Mouse (Mus musculus) stomach, postnatal 0 days (tissue): ENCODE results near the gene Meis1. TPM values are rescaled to one million over a fixed set of nuclear protein-coding genes. Genes with fewer than 3 reads are reported as not detected.

ENCODE experiments used
- ATAC-seq: fragments of 200-750 bp; cut with Nextera tagmentation; 2 replicates; pipeline ENCODE4 v1.8.0; 2017; ENCODE audit not compliant: low FRiP score, low TSS enrichment
- DNase-seq: peaks from one replicate; pipeline ENCODE4 v3.0.0-alpha.2; 2016; ENCODE audit warnings: low spot score
- H3K27ac ChIP-seq: fragments of 300-500 bp; sonication (generic); replicated peaks from 2 replicates; pipeline ENCODE4 v1.5.1; 2014; ENCODE audit warnings: mild to moderate bottlenecking, control low read depth
- H3K27me3 ChIP-seq: fragments of 300-500 bp; sonication (generic); 2 replicates; pipeline ENCODE4 v1.6.1; 2014; ENCODE audit warnings: low read length; ENCODE audit not compliant: control insufficient read depth, insufficient read depth
- H3K36me3 ChIP-seq: fragments of 300-500 bp; sonication (generic); 2 replicates; pipeline ENCODE4 v1.6.1; 2014; ENCODE audit warnings: low read length, mixed read lengths; ENCODE audit not compliant: control insufficient read depth, insufficient read depth
- H3K4me1 ChIP-seq: fragments of 300-500 bp; sonication (generic); replicated peaks from 2 replicates; pipeline ENCODE4 v1.6.1; 2014; ENCODE audit warnings: antibody characterized with exemption; ENCODE audit not compliant: control insufficient read depth, insufficient read depth
- H3K4me2 ChIP-seq: fragments of 300-500 bp; sonication (generic); replicated peaks from 2 replicates; pipeline ENCODE4 v1.6.1; 2014; ENCODE audit warnings: low read depth, mild to moderate bottlenecking, control low read depth, moderate library complexity
- H3K4me3 ChIP-seq: fragments of 300-500 bp; sonication (generic); 2 replicates; pipeline ENCODE4 v1.5.1; 2014; ENCODE audit warnings: low read depth, low read length, control low read depth
- H3K9ac ChIP-seq: fragments of 300-500 bp; sonication (generic); 2 replicates; pipeline ENCODE4 v1.6.1; 2014; ENCODE audit warnings: mild to moderate bottlenecking, low read length, control low read depth, mixed read lengths
- H3K9me3 ChIP-seq: fragments of 300-500 bp; sonication (generic); 2 replicates; pipeline ENCODE4 v1.6.1; 2016; ENCODE audit warnings: low read length; ENCODE audit not compliant: control insufficient read depth
- CTCF ChIP-seq: IDR thresholded peaks from 2 replicates; pipeline ENCODE4 v1.5.1; 2016; ENCODE audit warnings: antibody characterized with exemption, low read depth, mild to moderate bottlenecking, moderate library complexity
- EP300 ChIP-seq: optimal IDR thresholded peaks from 2 replicates; pipeline ENCODE3; 2016; ENCODE audit warnings: antibody characterized with exemption
- WGBS: fragments of 180-500 bp; shearing (Covaris S2); extraction: QIAGEN DNeasy Blood & Tissue Kit; methylation state at CpG from one replicate; pipeline ENCODE4 v1.1.7; 2014; 5-methylcytosine and 5-hydroxymethylcytosine counted together
- polyA plus RNA-seq: library from polyadenylated mRNA; unstranded; fragments of >200 nt; fragmentation: Nextera tagmentation; extraction: Ambion mirVana; gene quantifications from 2 replicates; pipeline ENCODE4 v1.2.1, GENCODE M21; 2015

Gene Meis1
- polyA plus RNA-seq, 1 experiment from 2014 or later: 48.5 TPM

DNA sequence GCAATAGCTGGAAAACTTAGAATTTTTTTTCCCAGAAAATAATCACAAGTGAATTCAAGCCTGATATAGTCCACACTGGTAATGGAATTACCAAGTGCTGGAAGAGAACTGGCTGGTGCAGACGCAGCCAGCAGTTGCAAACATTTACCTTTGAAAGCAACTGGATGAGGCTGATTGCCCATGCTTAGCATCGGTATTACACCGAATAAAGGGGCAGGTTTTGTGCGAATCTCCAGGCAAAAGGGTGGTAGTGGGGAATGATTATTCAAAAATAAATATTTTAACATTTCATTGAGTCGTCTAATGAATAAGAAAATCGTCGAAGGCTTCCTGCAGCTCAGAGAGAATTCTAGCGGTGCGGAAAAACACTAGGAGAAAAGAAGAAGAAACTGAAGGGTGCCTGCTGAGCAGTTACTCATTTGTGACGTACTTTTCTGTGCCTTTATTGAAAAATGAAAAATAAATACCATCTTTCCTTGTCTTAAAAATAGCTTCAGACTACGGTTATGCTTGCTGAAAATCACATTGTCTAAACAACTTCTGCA is 7.3 kb upstream of the Meis1 start:
- Histone ChIP-seq H3K36me3 (no peaks in the 10 kb centered on the region), H3K4me2 (peak overlapping the region; percentile 97), H3K4me1 (no peaks in the 10 kb centered on the region), H3K27ac (peak overlapping the region; percentile 81), H3K4me3 (peak overlapping the region; percentile 57), H3K9ac (peak overlapping the region; percentile 82), H3K27me3 (no peaks in the 10 kb centered on the region), H3K9me3 (no peaks in the 10 kb centered on the region)
- DNase-seq (no peak), ATAC-seq (no peak)
- TF ChIP-seq CTCF (no peak), EP300 (no peak)
- 6% methylated on average over 11 of the region's 11 CpGs for WGBS

DNA sequence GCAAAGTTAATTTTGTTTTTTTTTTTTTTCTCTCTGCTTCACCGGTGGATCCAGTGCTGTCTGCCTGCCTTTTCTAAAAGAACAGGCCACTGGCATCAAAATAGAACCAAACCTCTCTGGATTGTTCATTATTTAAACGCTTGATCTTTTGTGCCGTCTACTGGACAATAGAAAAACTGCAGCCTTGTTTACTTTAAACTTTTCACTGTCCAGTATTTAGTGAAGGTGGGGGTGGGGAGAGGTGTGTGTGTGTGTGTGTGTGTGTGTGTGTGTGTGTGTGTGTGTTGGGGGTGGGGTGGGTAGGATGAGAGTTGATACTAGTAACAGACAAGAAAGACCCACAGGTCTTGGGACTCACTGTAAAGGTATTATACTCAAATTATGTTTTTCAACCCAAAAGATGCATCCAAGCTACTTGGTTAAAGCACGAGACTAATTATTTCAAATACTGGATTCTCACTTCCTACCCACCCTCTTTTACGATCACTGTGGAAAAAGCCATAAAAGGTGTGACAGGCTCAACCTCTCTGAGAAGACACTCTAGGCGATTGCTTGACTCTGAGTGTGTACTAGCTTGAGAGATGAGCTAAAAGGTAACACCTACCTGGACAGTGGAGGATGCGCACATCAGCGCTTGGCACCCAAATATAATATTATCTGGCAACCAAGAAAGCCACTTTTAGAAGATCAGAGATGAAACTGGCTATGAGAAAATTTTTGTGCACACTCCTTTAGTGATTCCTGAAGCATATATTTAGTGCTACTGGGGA is 5.9 kb upstream of the Meis1 start:
- Histone ChIP-seq H3K4me3 (no peak overlapping the region), H3K27me3 (no peaks in the 10 kb centered on the region), H3K4me1 (no peaks in the 10 kb centered on the region), H3K36me3 (no peaks in the 10 kb centered on the region), H3K9me3 (no peaks in the 10 kb centered on the region), H3K9ac (no peak overlapping the region), H3K4me2 (no peak overlapping the region), H3K27ac (no peak overlapping the region)
- TF ChIP-seq EP300: no peak
- peak; percentile 78 for TF ChIP-seq CTCF
- DNase-seq: no peak
- 39% methylated on average over 8 of the region's 8 CpGs for WGBS
- no peak for ATAC-seq

DNA sequence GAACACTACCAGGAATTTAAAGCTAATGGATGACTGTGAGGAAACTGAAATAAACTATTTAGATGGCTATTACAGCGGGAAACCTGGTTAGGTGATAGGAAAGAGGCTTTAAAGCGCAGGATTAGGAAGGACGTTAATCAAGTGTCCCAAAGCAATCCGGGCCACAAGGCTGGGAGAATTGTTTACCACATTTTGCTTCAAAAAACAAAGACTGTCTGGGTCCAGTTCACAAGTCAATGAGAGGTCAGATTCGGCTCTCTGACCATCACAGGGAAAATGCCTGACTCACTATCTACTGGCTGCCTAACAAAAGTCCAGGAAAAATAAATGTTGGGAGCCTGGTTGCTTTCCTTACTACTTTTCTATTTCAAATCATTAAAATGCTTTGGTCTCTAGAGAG is 4.6 kb upstream of the Meis1 start:
- TF ChIP-seq CTCF: no peak
- TF ChIP-seq EP300: no peak
- WGBS: 31% methylated on average over 5 of the region's 5 CpGs
- Histone ChIP-seq H3K27me3 (no peaks in the 10 kb centered on the region), H3K4me1 (no peaks in the 10 kb centered on the region), H3K4me2 (no peak overlapping the region), H3K36me3 (no peaks in the 10 kb centered on the region), H3K4me3 (no peak overlapping the region), H3K27ac (no peak overlapping the region), H3K9me3 (no peaks in the 10 kb centered on the region), H3K9ac (no peak overlapping the region)
- DNase-seq (no peak), ATAC-seq (no peak)

DNA sequence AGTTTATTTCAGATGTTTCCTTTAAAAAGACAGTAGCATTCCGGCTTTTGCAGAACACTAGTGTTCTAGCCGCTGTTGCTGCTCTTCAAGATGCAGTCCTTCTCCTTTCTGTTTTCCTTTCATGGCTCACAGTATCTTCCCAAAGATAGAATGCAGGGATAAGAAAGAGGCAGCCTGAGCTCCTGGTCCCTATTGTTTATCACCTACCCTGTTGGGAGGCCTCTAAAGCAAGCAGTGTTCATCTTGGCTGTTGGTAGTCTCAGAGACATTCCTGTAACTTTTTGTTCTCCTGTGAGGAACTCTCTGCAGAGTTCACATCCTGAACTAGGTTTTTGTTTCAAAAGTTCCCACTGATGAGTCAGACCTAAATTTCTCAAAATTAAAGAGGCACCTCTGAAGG is 3.8 kb upstream of the Meis1 start:
- Histone ChIP-seq H3K9ac (no peak overlapping the region), H3K4me1 (no peaks in the 10 kb centered on the region), H3K36me3 (no peaks in the 10 kb centered on the region), H3K9me3 (no peaks in the 10 kb centered on the region), H3K27ac (peak overlapping the region; percentile 71), H3K4me3 (no peak overlapping the region), H3K27me3 (no peaks in the 10 kb centered on the region), H3K4me2 (peak overlapping the region; percentile 33)
- 49% methylated on average over 2 of the region's 2 CpGs for WGBS
- TF ChIP-seq EP300 (no peak), CTCF (no peak)
- DNase-seq: no peak
- ATAC-seq: no peak

DNA sequence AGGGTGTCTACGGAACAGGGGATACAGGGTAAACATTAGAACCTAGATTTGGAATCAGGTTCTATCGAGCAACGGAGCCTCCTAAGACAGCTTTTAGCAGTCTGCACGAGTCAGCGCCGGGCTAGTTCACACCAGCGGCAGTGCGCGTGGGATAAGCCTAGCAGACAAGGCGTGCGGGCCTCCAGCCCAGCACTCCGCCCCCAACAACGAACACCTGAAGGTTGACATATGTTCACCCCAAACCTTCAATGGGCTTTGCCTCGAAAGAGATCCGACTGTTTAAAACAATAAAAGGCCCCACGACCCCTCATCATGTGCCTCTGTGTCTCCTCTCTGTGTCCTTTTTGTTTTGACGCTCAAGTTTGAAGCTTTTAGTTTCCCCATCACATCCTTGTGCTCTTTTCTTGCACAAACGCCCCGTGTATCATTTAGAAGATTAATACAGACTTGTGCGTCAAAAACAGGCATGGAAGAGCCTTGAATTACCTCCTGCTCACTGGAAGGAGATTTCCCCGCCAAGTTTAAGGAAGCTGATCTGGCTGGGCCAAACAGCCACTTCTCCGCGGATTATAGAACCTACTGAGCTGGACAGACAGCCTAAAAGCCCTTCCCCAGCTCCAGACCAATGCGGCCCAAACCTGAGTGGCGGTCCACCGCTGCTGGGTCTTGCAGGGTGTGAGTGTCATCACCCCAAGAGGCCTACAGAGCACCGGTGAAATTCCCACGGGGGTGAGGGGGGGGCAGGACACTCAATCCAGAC is 2.3 kb upstream of the Meis1 start:
- no peak for ATAC-seq
- Histone ChIP-seq H3K36me3 (no peaks in the 10 kb centered on the region), H3K4me2 (peak overlapping the region; percentile 92), H3K4me3 (peak overlapping the region; percentile 68), H3K27ac (peak overlapping the region; percentile 99), H3K9ac (peak overlapping the region; percentile 94), H3K27me3 (no peaks in the 10 kb centered on the region), H3K4me1 (no peaks in the 10 kb centered on the region), H3K9me3 (no peaks in the 10 kb centered on the region)
- 7% methylated on average over 28 of the region's 28 CpGs for WGBS
- TF ChIP-seq EP300: no peak
- TF ChIP-seq CTCF: no peak
- DNase-seq: peak; percentile 54
